Mouse (Mus musculus) cerebellum, adult 2 months (tissue): Measurements from ENCODE around the gene Enox1. TPM values are rescaled to one million over a fixed set of nuclear protein-coding genes. Genes with fewer than 3 reads are reported as not detected.

ENCODE experiments used
- DNase-seq, 2 experiments: peaks; one replicate each; pipeline ENCODE4 v3.0.0; 2021
- H3K27ac ChIP-seq: fragments of 200-500 bp; 2 replicates; pipeline ENCODE4 v1.5.1; 2012; ENCODE audit warnings: low read length, control low read depth, inconsistent platforms; ENCODE audit not compliant: insufficient read depth
- H3K27me3 ChIP-seq: fragments of 200-500 bp; 2 replicates; pipeline ENCODE4 v1.6.1; 2012; ENCODE audit warnings: inconsistent platforms, mild to moderate bottlenecking, low read length, moderate library complexity; ENCODE audit not compliant: control insufficient read depth, insufficient read depth
- H3K4me1 ChIP-seq: fragments of 200-500 bp; 2 replicates; pipeline ENCODE4 v1.6.1; 2011; ENCODE audit warnings: low read length; ENCODE audit not compliant: control insufficient read depth, insufficient read depth
- H3K4me3 ChIP-seq: fragments of 200-500 bp; replicated peaks from 2 replicates; pipeline ENCODE3; 2011; ENCODE audit warnings: mild to moderate bottlenecking, low read depth, low read length, control low read depth; ENCODE audit not compliant: insufficient read depth
- CTCF ChIP-seq: fragments of 200-500 bp; IDR thresholded peaks from 2 replicates; pipeline ENCODE4 v1.5.1; 2011; ENCODE audit warnings: low read depth, mild to moderate bottlenecking, control low read depth, low read length, moderate library complexity, borderline replicate concordance; ENCODE audit not compliant: insufficient read depth
- POLR2A ChIP-seq: fragments of 200-500 bp; IDR thresholded peaks from 2 replicates; pipeline ENCODE4 v1.6.1; 2011; ENCODE audit warnings: low read length, control low read depth, borderline replicate concordance; ENCODE audit not compliant: insufficient read depth
- WGBS: fragments of 180-500 bp; shearing (Covaris S2); methylation state at CpG from one replicate; pipeline ENCODE4 v1.1.7; 2018; 5-methylcytosine and 5-hydroxymethylcytosine counted together
- polyA plus RNA-seq: library from polyadenylated mRNA; depleted of rRNA; stranded (reverse); fragments of >200 nt; gene quantifications from 2 replicates; pipeline ENCODE4 v1.2.3, GENCODE M21; 2012

Enox1 gene
- polyA plus RNA-seq, 1 experiment, result 15.2 TPM

- 98% methylated on average over 6 of the region's 6 CpGs for WGBS
- Histone ChIP-seq H3K4me3 (no peak overlapping the region), H3K4me1 (peaks cover 3% of the 10 kb centered on the region; the same call in 1 of the 2 replicates), H3K27ac (no peak overlapping the region), H3K27me3 (no peaks in the 10 kb centered on the region)
- no peak for TF ChIP-seq POLR2A
- TF ChIP-seq CTCF, result no peak
- no peak for DNase-seq
Measured at GRCm38 (mm10) chr14:77647017-77647416, 490.5 kb downstream of the Enox1 start.

- Histone ChIP-seq H3K27me3 (no peaks in the 10 kb centered on the region), H3K4me1 (peaks cover 3% of the 10 kb centered on the region; the same call in 1 of the 2 replicates), H3K4me3 (no peak overlapping the region), H3K27ac (no peak overlapping the region)
- WGBS, result 75% methylated on average over 8 of the region's 8 CpGs
- TF ChIP-seq POLR2A (no peak), CTCF (no peak)
- peak; percentile 53 to 77 for DNase-seq
Measured at GRCm38 (mm10) chr14:77648305-77648704, 491.7 kb downstream of the Enox1 start.

- Histone ChIP-seq H3K27ac (no peak overlapping the region), H3K27me3 (no peaks in the 10 kb centered on the region; the same call in 1 of the 2 replicates), H3K4me1 (no peaks in the 10 kb centered on the region), H3K4me3 (no peak overlapping the region)
- no peak for TF ChIP-seq POLR2A
- no peak for TF ChIP-seq CTCF
- WGBS, result 72% methylated on average over 4 of the region's 4 CpGs
- no peak for DNase-seq
Measured at GRCm38 (mm10) chr14:77658739-77659138, 502.2 kb downstream of the Enox1 start.

DNA sequence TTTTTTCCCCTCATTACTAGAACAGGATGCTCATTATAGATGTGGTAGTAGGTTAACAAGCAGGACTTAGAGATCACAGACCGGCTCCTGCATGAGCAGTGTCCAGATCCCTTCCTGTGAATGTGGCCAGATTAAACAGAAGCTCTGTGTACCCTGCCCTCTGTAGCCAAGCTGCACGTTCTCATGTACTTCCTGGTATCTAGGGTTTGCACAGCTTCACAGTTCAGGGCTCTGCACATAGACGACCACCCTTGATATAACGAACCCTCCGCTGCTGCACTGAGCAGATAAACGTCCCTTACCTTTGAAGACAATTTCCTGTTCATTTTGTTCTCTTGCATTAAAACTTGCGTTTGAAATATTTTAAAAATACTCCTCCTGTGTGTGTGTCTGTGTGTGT, 505.7 kb downstream of the Enox1 start:
- TF ChIP-seq POLR2A, result no peak
- no peak for TF ChIP-seq CTCF
- Histone ChIP-seq H3K4me1 (no peaks in the 10 kb centered on the region), H3K27ac (no peak overlapping the region), H3K4me3 (no peak overlapping the region), H3K27me3 (no peaks in the 10 kb centered on the region; the same call in 1 of the 2 replicates)
- 87% methylated on average over 7 of the region's 7 CpGs for WGBS
- DNase-seq, result no peak

GRCm38 (mm10) chr14:77662994-77663393, 506.4 kb downstream of the Enox1 start:
- Histone ChIP-seq H3K27me3 (no peaks in the 10 kb centered on the region; the same call in 1 of the 2 replicates), H3K27ac (no peak overlapping the region), H3K4me3 (no peak overlapping the region), H3K4me1 (no peaks in the 10 kb centered on the region)
- no peak for TF ChIP-seq POLR2A
- whole genome bisulfite sequencing, result 93% methylated on average over 8 of the region's 8 CpGs
- DNase-seq, result no peak

DNA sequence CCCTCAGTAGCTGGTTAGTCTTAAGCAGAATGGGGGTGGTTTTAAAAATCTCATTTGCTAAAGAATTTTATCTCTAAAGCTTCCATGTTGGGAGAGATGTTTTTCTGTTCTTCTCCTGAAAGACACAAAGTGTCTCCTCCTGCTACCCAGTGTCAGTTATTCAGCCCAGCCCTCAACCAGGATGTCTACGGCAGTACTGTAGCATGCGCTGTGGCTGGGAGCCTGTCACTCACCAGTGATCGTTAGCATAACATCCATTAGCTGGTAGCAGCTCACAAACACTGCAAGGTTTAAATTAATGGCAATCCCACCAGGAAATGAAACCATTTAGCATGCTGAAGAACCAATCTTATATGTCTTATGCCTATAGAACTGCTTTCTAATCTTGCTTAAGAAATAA, 511.5 kb downstream of the Enox1 start:
- Histone ChIP-seq H3K27me3 (no peaks in the 10 kb centered on the region), H3K4me1 (0 out of 2 replicates have a peak, but pooled peaks cover 8% of the 10 kb centered on the region), H3K27ac (no peak overlapping the region), H3K4me3 (no peak overlapping the region)
- TF ChIP-seq POLR2A (no peak), CTCF (no peak)
- DNase-seq, result no peak
- WGBS, result 89% methylated on average over 3 of the region's 3 CpGs

- Histone ChIP-seq H3K27me3 (no peaks in the 10 kb centered on the region), H3K4me1 (0 out of 2 replicates have a peak, but pooled peaks cover 8% of the 10 kb centered on the region), H3K27ac (no peak overlapping the region), H3K4me3 (no peak overlapping the region)
- WGBS, result 95% methylated on average over 7 of the region's 7 CpGs
- TF ChIP-seq CTCF (no peak), POLR2A (no peak)
- DNase-seq, result no peak
Measured at GRCm38 (mm10) chr14:77669494-77669893, 512.9 kb downstream of the Enox1 start.

- H3K27me3 ChIP-seq, result no peaks in the 10 kb centered on the region
- H3K4me1 ChIP-seq, result 0 out of 2 replicates have a peak, but pooled peaks cover 8% of the 10 kb centered on the region
- H3K4me3 ChIP-seq, result no peak overlapping the region
- 24% methylated on average over 5 of the region's 5 CpGs for WGBS
- peak; percentile 76 to 85 for DNase-seq
- H3K27ac ChIP-seq, result no peak overlapping the region
- TF ChIP-seq POLR2A (no peak), CTCF (no peak)
Measured at GRCm38 (mm10) chr14:77670945-77671344, 514.4 kb downstream of the Enox1 start.

- no peak overlapping the region for H3K27ac ChIP-seq
Measured at GRCm38 (mm10) chr14:77671961-77672360, 515.4 kb downstream of the Enox1 start.

More at GRCm38 (mm10) chr14:77671961-77672360, 515.4 kb downstream of the Enox1 start:
- H3K4me1 ChIP-seq, result 0 out of 2 replicates have a peak, but pooled peaks cover 8% of the 10 kb centered on the region
- H3K27me3 ChIP-seq, result no peaks in the 10 kb centered on the region
- 94% methylated on average over 11 of the region's 11 CpGs for WGBS
- H3K4me3 ChIP-seq, result no peak overlapping the region
- TF ChIP-seq CTCF, result no peak
- no peak for TF ChIP-seq POLR2A
- no peak for DNase-seq
